Mouse (Mus musculus) forebrain, embryonic 16.5 days (tissue): ENCODE results near the gene Wdr37. TPM values are rescaled to one million over a fixed set of nuclear protein-coding genes. Genes with fewer than 3 reads are reported as not detected.

ENCODE experiments used
- microRNA-seq: library from miRNA; unstranded; fragments of <30 nt; microRNA quantifications from one replicate; pipeline ENCODE4, GENCODE M21; 2017
- polyA plus RNA-seq: library from polyadenylated mRNA; unstranded; fragments of >200 nt; fragmentation: Nextera tagmentation; extraction: Ambion mirVana; gene quantifications from 2 replicates; pipeline ENCODE4 v1.2.1, GENCODE M21; 2015

The Wdr37 gene
- polyA plus RNA-seq, 1 experiment from 2014 or later: 51.0 TPM

Small RNA genes lying within 50 kb of the gene (microRNA-seq; reads per million reads assigned to microRNA genes)
- not detected for gene Gm22750

Other genes starting within 250 kb of the Wdr37 start
- gene Idi1, start 13.6 kb upstream of the Wdr37 start, polyA plus RNA-seq: 99.8 and 101 TPM in 2 replicates
- not detected in 2 replicates for gene Gm9745, start 76.3 kb upstream of the Wdr37 start, polyA plus RNA-seq
- gene Idi2, start 81.0 kb upstream of the Wdr37 start, polyA plus RNA-seq: not detected in 2 replicates
- gene Gtpbp4, start 124.2 kb upstream of the Wdr37 start, polyA plus RNA-seq: 75.4 and 78.4 TPM in 2 replicates
- gene Larp4b, start 222.0 kb upstream of the Wdr37 start, polyA plus RNA-seq: 42.4 and 46.2 TPM in 2 replicates